Mouse (Mus musculus) layer of hippocampus, postnatal 14 days (tissue): ENCODE data around the gene Mertk. TPM values are rescaled to one million over a fixed set of nuclear protein-coding genes. Genes with fewer than 3 reads are reported as not detected.
"Not testable (repeated sequence)": the region's sequence is repeated elsewhere in the genome, so short reads cannot be mapped to it uniquely, and the experiment has no call there.

Experiments
- DNase-seq, 2 experiments: peaks; one replicate each; pipeline ENCODE4 v3.0.0; 2021 to 2022; ENCODE audit warnings: low spot score in 2 of 2, mixed read lengths in 1 of 2
- long read RNA-seq, 2 experiments: library from polyadenylated mRNA; stranded (forward); transcript quantifications; one replicate each; pipeline ENCODE4 v2.0.0; 2021
- total RNA-seq, 2 experiments: library from RNA; stranded (reverse); gene quantifications; 2 replicates each; pipeline ENCODE4 v1.2.3; 2021

Gene Mertk
- 10 to 100 TPM; 28.8 to 33.0 TPM for total RNA-seq
- long read RNA-seq, experiment 1, full-length matches to known transcripts: 9 of 27 reads
- long read RNA-seq, experiment 1, partial matches to known transcripts: 9 of 27 reads
- long read RNA-seq, experiment 1, other reads (novel, unspliced or antisense): 9 of 27 reads
- long read RNA-seq, experiment 2, full-length matches to known transcripts: 10 of 20 reads
- long read RNA-seq, experiment 2, partial matches to known transcripts: 4 of 20 reads
- long read RNA-seq, experiment 2, other reads (novel, unspliced or antisense): 6 of 20 reads

GRCm38 (mm10) chr2:128698693-128699181 is at the start of gene Mertk:
Mertk (plus strand) TSS chr2:128698956.
- peak; percentile 71 to 87 for DNase-seq

- DNase-seq: no peak
Observed at GRCm38 (mm10) chr2:128680661-128681060, 18.1 kb upstream of the Mertk start.

GRCm38 (mm10) chr2:128686921-128687557 is 11.7 kb upstream of the Mertk start, which contains the start of gene Anapc1:
Anapc1 (minus strand) TSS chr2:128687391.
- DNase-seq: peak; percentile 86 to 91

GRCm38 (mm10) chr2:128687558-128688120 is 11.1 kb upstream of the Mertk start:
- no peak for DNase-seq

GRCm38 (mm10) chr2:128692336-128692735 is 6.4 kb upstream of the Mertk start:
- no peak for DNase-seq

- no peak for DNase-seq
Observed at GRCm38 (mm10) chr2:128692771-128693170, 6.0 kb upstream of the Mertk start.

GRCm38 (mm10) chr2:128693236-128693635 is 5.5 kb upstream of the Mertk start:
- no peak for DNase-seq

- not testable (repeated sequence) for DNase-seq
Observed at GRCm38 (mm10) chr2:128693828-128694227, 4.9 kb upstream of the Mertk start.

GRCm38 (mm10) chr2:128694548-128694947 is 4.2 kb upstream of the Mertk start:
- no peak for DNase-seq

GRCm38 (mm10) chr2:128696426-128696825 is 2.3 kb upstream of the Mertk start:
- DNase-seq: no peak

GRCm38 (mm10) chr2:128697047-128697446 is 1.7 kb upstream of the Mertk start:
- no peak for DNase-seq

GRCm38 (mm10) chr2:128697566-128697965 is 1.2 kb upstream of the Mertk start:
- no peak for DNase-seq

GRCm38 (mm10) chr2:128698140-128698692 is 540 bp upstream of the Mertk start:
- DNase-seq: peak; percentile 75 to 80

- peak; percentile 16 to 17 for DNase-seq
Observed at GRCm38 (mm10) chr2:128699201-128699885, 587 bp downstream of the Mertk start.

GRCm38 (mm10) chr2:128704474-128704873 is 5.7 kb downstream of the Mertk start:
- no peak for DNase-seq

- peak in 1 of 2 experiments; percentile 56 for DNase-seq
Observed at GRCm38 (mm10) chr2:128709264-128709663, 10.5 kb downstream of the Mertk start.

- DNase-seq: no peak
Observed at GRCm38 (mm10) chr2:128710609-128711008, 11.9 kb downstream of the Mertk start.

- no peak for DNase-seq
Observed at GRCm38 (mm10) chr2:128712940-128713339, 14.2 kb downstream of the Mertk start.

- peak; percentile 13 to 27 for DNase-seq
Observed at GRCm38 (mm10) chr2:128713548-128714003, 14.8 kb downstream of the Mertk start.

- DNase-seq: no peak
Observed at GRCm38 (mm10) chr2:128714724-128715241, 16.0 kb downstream of the Mertk start.

- DNase-seq: no peak
Observed at GRCm38 (mm10) chr2:128715979-128716378, 17.2 kb downstream of the Mertk start.
